Mouse (Mus musculus): ENCODE measurements around the gene 1810037I17Rik.

DNA sequence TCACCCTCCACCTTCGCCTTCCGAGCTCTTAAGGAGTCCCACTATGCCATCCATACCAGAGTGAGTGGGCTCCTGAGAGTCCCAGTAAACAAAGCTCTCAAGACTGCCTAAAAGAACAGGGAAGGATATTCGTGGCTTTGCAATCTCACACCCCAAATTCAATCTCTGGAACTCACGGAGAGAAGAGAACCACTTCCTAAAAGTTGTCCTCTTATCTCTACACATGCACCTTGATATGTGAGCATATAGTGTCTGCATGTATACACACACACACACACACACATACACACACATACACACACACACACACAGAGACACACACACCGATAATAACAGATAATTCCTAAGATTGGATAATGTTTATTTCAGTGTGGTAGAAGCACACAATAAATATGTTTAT, 8.5 kb upstream of the 1810037I17Rik start:
- TF ChIP-seq CTCF (IDR thresholded peaks at IDR 0.05 in 2 of 3, conservative IDR thresholded peaks at IDR 0.05 in 1 of 3; ENCODE audit: control insufficient read depth in 1 of 3, insufficient read depth in 1 of 3, low read depth in 2 of 3, low read length in 3 of 3, poor library complexity in 1 of 3, severe bottlenecking in 1 of 3) (no peak), HCFC1 (IDR thresholded peaks at IDR 0.05; ENCODE audit: low read depth, low read length) (no peak), MAX (IDR thresholded peaks at IDR 0.05; ENCODE audit: low read length) (no peak), POLR2A (IDR thresholded peaks at IDR 0.05; ENCODE audit: control insufficient read depth in 1 of 2, insufficient read depth in 1 of 2, low read depth in 1 of 2, low read length in 2 of 2, poor library complexity in 1 of 2) (no peak), POLR2AphosphoS2 (IDR thresholded peaks at IDR 0.05; ENCODE audit: low read length) (no peak), E2F4 (IDR thresholded peaks at IDR 0.05; ENCODE audit: borderline replicate concordance, low read depth, low read length) (no peak)

Measured in MEL (cell line).